Mouse (Mus musculus) limb, embryonic 11.5 days (tissue): ENCODE results near the gene Lrrc10b. TPM values are rescaled to one million over a fixed set of nuclear protein-coding genes. Genes with fewer than 3 reads are reported as not detected.
A peak's percentile ranks its signal among the peaks of the same experiment; 100 is the strongest.

Experiments used
- ATAC-seq: fragments of 200-750 bp; cut with Nextera tagmentation; 2 replicates; pipeline ENCODE4 v1.8.0; 2017; ENCODE audit warnings: low read depth; ENCODE audit not compliant: insufficient number of reproducible peaks, low FRiP score, low TSS enrichment
- DNase-seq: peaks from one replicate; pipeline ENCODE4 v3.0.0-alpha.2; 2015; ENCODE audit warnings: low spot score
- H3K27ac ChIP-seq: fragments of 300-500 bp; sonication (generic); replicated peaks from 2 replicates; pipeline ENCODE4 v1.5.1; 2014; ENCODE audit warnings: low read depth, mild to moderate bottlenecking, low read length
- H3K27me3 ChIP-seq: fragments of 300-500 bp; sonication (generic); 2 replicates; pipeline ENCODE4 v1.6.1; 2014; ENCODE audit warnings: mild to moderate bottlenecking, low read length, mixed read lengths; ENCODE audit not compliant: control insufficient read depth, insufficient read depth
- H3K36me3 ChIP-seq: fragments of 300-500 bp; sonication (generic); 2 replicates; pipeline ENCODE4 v1.6.1; 2014; ENCODE audit warnings: mild to moderate bottlenecking, low read length, moderate library complexity, mixed read lengths; ENCODE audit not compliant: control insufficient read depth, insufficient read depth
- H3K4me1 ChIP-seq: fragments of 300-500 bp; sonication (generic); 2 replicates; pipeline ENCODE4 v1.6.1; 2014; ENCODE audit warnings: low read length, mixed read lengths; ENCODE audit not compliant: control insufficient read depth, insufficient read depth
- H3K4me2 ChIP-seq: fragments of 300-500 bp; sonication (generic); 2 replicates; pipeline ENCODE4 v1.6.1; 2014; ENCODE audit warnings: low read depth, mild to moderate bottlenecking, moderate library complexity; ENCODE audit not compliant: severe bottlenecking
- H3K4me3 ChIP-seq: fragments of 300-500 bp; sonication (generic); 2 replicates; pipeline ENCODE4 v1.5.1; 2014; ENCODE audit warnings: low read depth, low read length
- H3K9ac ChIP-seq: fragments of 300-500 bp; sonication (generic); 2 replicates; pipeline ENCODE4 v1.6.1; 2014; ENCODE audit warnings: mild to moderate bottlenecking, low read length
- H3K9me3 ChIP-seq: fragments of 300-500 bp; sonication (generic); 2 replicates; pipeline ENCODE4 v1.6.1; 2016; ENCODE audit warnings: low read length; ENCODE audit not compliant: control insufficient read depth
- WGBS: fragments of 180-500 bp; shearing (Covaris S2); extraction: QIAGEN DNeasy Blood & Tissue Kit; methylation state at CpG from one replicate; pipeline ENCODE4 v1.1.7; 2014; 5-methylcytosine and 5-hydroxymethylcytosine counted together
- polyA plus RNA-seq: library from polyadenylated mRNA; unstranded; fragments of >200 nt; fragmentation: Nextera tagmentation; extraction: Ambion mirVana; gene quantifications from 2 replicates; pipeline ENCODE4 v1.2.1, GENCODE M21; 2014

Gene Lrrc10b
- 0.09 TPM in 1 of 2 replicates, not detected in the other for polyA plus RNA-seq

GRCm38 (mm10) chr19:10456752-10457483 lies at the start of gene Lrrc10b:
Gene Lrrc10b, minus strand, starts transcription at chr19:10457473.
- ATAC-seq (peak; percentile 8), DNase-seq (peak; percentile 76)
- H3K4me1 ChIP-seq = no peaks in the 10 kb centered on the region; the same call in 1 of the 2 replicates
- no peaks in the 10 kb centered on the region for H3K9me3 ChIP-seq
- no peaks in the 10 kb centered on the region for H3K36me3 ChIP-seq
- under 1% methylated on average over 84 of the region's 96 CpGs for WGBS
- H3K4me2 ChIP-seq = peak within 1 kb of the TSS; percentile 89
- peak within 1 kb of the TSS; percentile 34; the same call in 1 of the 2 replicates for H3K9ac ChIP-seq
- H3K27ac ChIP-seq = no peak within 1 kb of the TSS
- H3K27me3 ChIP-seq = peaks cover 63% of the 10 kb centered on the region
- H3K4me3 ChIP-seq = peak within 1 kb of the TSS; percentile 36

- ATAC-seq = no peak
These were observed 45.3 kb upstream of the Lrrc10b start for GRCm38 (mm10) chr19:10502571-10502970.

GRCm38 (mm10) chr19:10500581-10500980 lies 43.3 kb upstream of the Lrrc10b start:
- Histone ChIP-seq H3K9ac (no peak overlapping the region), H3K4me1 (no peaks in the 10 kb centered on the region), H3K4me3 (no peak overlapping the region), H3K27ac (no peak overlapping the region), H3K36me3 (peaks cover 6% of the 10 kb centered on the region; the same call in 1 of the 2 replicates), H3K9me3 (no peaks in the 10 kb centered on the region), H3K4me2 (no peak overlapping the region), H3K27me3 (no peaks in the 10 kb centered on the region)
- DNase-seq (no peak), ATAC-seq (no peak)
- WGBS = 94% methylated on average over 8 of the region's 8 CpGs

More at GRCm38 (mm10) chr19:10502571-10502970, 45.3 kb upstream of the Lrrc10b start:
- Histone ChIP-seq H3K4me2 (no peak overlapping the region), H3K4me1 (no peaks in the 10 kb centered on the region), H3K9ac (no peak overlapping the region), H3K36me3 (peaks cover 6% of the 10 kb centered on the region; the same call in 1 of the 2 replicates), H3K27me3 (no peaks in the 10 kb centered on the region), H3K27ac (no peak overlapping the region), H3K4me3 (no peak overlapping the region), H3K9me3 (no peaks in the 10 kb centered on the region)
- peak; percentile 61 for DNase-seq
- WGBS = 21% methylated on average over 4 of the region's 4 CpGs

DNA sequence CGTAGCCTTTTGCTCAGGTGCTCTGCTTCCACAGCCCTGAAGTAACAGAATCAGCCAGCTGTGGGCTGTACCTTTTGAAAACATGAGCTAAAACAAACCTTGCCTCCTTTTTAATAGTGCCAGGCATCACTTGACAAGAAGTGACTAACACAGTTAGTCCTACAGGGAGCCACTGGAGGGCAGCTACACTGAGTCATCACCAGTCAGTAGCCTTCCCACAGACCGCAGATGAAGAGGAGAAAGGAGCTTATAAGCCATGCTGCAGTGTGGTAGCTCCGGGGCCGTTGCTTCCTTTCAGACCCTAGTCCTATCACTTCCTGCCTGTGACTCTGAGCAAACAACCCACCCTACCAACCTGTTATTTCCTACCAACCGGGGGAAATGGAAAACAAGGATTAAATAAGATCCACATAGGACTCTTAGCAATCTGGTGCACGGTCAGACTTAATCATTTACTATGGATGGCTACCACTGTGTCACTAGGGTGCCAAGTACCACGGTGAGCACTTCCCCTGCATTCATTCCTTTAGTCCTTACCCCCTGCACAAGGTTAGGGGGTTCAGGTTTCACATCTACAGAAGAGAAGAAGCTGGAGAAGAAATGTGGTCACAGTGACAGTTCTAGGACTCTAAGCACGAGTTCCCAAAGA lies 40.4 kb upstream of the Lrrc10b start:
- Histone ChIP-seq H3K4me3 (no peak overlapping the region), H3K4me1 (no peaks in the 10 kb centered on the region), H3K9me3 (no peaks in the 10 kb centered on the region), H3K9ac (no peak overlapping the region), H3K27ac (no peak overlapping the region), H3K4me2 (no peak overlapping the region), H3K27me3 (no peaks in the 10 kb centered on the region), H3K36me3 (peaks cover 6% of the 10 kb centered on the region; the same call in 1 of the 2 replicates)
- 60% methylated on average over 8 of the region's 8 CpGs for WGBS
- DNase-seq = no peak
- ATAC-seq = no peak

- ATAC-seq (no peak), DNase-seq (no peak)
- Histone ChIP-seq H3K4me2 (no peak overlapping the region), H3K4me1 (no peaks in the 10 kb centered on the region; the same call in 1 of the 2 replicates), H3K9ac (no peak overlapping the region), H3K36me3 (peaks cover 4% of the 10 kb centered on the region; the same call in 1 of the 2 replicates), H3K27ac (no peak overlapping the region), H3K27me3 (no peaks in the 10 kb centered on the region), H3K4me3 (no peak overlapping the region), H3K9me3 (no peaks in the 10 kb centered on the region)
- 67% methylated on average over 2 of the region's 2 CpGs for WGBS
These were observed 39.7 kb upstream of the Lrrc10b start for GRCm38 (mm10) chr19:10496976-10497375.

DNA sequence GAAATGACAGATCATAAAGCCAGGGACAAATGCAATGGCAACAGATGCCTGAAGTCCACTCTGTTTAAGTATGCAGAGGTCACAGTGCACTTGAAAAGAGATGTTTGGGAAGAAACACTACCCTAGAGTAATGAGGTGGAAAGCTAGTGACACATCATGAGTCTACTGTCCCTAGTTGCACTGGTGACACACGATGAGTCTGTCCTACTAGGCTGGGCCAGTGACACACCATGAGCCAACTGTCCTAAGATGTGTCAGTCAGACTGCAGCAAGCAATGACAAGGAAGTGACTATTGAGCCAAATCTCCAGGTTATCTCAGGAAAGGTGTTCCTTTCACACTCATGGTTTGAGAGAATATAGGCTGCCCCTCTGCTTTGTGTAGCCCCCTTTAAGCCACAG lies 38.4 kb upstream of the Lrrc10b start:
- no peak overlapping the region for H3K4me3 ChIP-seq
- H3K27me3 ChIP-seq = no peaks in the 10 kb centered on the region
- peaks cover 2% of the 10 kb centered on the region; the same call in 1 of the 2 replicates for H3K36me3 ChIP-seq
- no peaks in the 10 kb centered on the region for H3K9me3 ChIP-seq
- H3K27ac ChIP-seq = no peak overlapping the region
- DNase-seq (no peak), ATAC-seq (no peak)
- no peak overlapping the region for H3K9ac ChIP-seq
- no peaks in the 10 kb centered on the region; the same call in 1 of the 2 replicates for H3K4me1 ChIP-seq
- WGBS = 85% methylated on average over 1 of the region's 1 CpGs
- no peak overlapping the region for H3K4me2 ChIP-seq

- 19% methylated on average over 9 of the region's 9 CpGs for WGBS
- no peak overlapping the region for H3K4me2 ChIP-seq
- no peak overlapping the region for H3K9ac ChIP-seq
- ATAC-seq = peak; percentile 47
- H3K36me3 ChIP-seq = no peaks in the 10 kb centered on the region
- no peaks in the 10 kb centered on the region for H3K27me3 ChIP-seq
- H3K9me3 ChIP-seq = no peaks in the 10 kb centered on the region
- no peaks in the 10 kb centered on the region for H3K4me1 ChIP-seq
- peak; percentile 72 for DNase-seq
- no peak overlapping the region for H3K27ac ChIP-seq
- no peak overlapping the region for H3K4me3 ChIP-seq
These were observed 29.0 kb upstream of the Lrrc10b start for GRCm38 (mm10) chr19:10486264-10486738.

- Histone ChIP-seq H3K9ac (no peak within 1 kb of the TSS), H3K9me3 (no peaks in the 10 kb centered on the region), H3K36me3 (no peaks in the 10 kb centered on the region), H3K27me3 (no peaks in the 10 kb centered on the region), H3K4me3 (no peak within 1 kb of the TSS), H3K27ac (no peak within 1 kb of the TSS), H3K4me1 (no peaks in the 10 kb centered on the region), H3K4me2 (no peak within 1 kb of the TSS)
- 31% methylated on average over 6 of the region's 6 CpGs for WGBS
- ATAC-seq (no peak), DNase-seq (peak; percentile 52)
These were observed 25.4 kb upstream of the Lrrc10b start, which contains the start of gene Ppp1r32 for GRCm38 (mm10) chr19:10482703-10483102. Gene Ppp1r32, minus strand, starts transcription at chr19:10482928.
